Mouse (Mus musculus): Measurements from ENCODE around the gene Tmie. TPM values are rescaled to one million over a fixed set of nuclear protein-coding genes. Genes with fewer than 3 reads are reported as not detected.
A peak's percentile ranks its signal among the peaks of the same experiment; 100 is the strongest.

The Tmie gene
- total and polyA plus RNA-seq, 2 experiments from 2014 or later = 4.0 to 5.3 TPM

GRCm38 (mm10) chr9:110875288-110875695 is 4.6 kb downstream of the Tmie start:
- Histone ChIP-seq H3K9ac (no peak overlapping the region), H3K4me2 (ENCODE audit: low read depth) (no peak overlapping the region), H3K36me3 (ENCODE audit: insufficient read depth) (no peaks in the 10 kb centered on the region), H3K4me3 (ENCODE audit: low read depth, low read length) (no peak overlapping the region), H3K27me3 (ENCODE audit: insufficient read depth, low read length) (no peaks in the 10 kb centered on the region; the same call in 1 of the 2 replicates), H3K27ac (ENCODE audit: low read depth, low read length) (no peak overlapping the region), H3K9me3 (ENCODE audit: low read length) (no peaks in the 10 kb centered on the region), H3K4me1 (ENCODE audit: insufficient read depth) (peaks cover 10% of the 10 kb centered on the region; the same call in 1 of the 2 replicates)
- WGBS = 24% methylated on average over 4 of the region's 6 CpGs
- no peak for TF ChIP-seq CTCF (IDR thresholded peaks at IDR 0.05; ENCODE audit: low read depth)
- no peak for DNase-seq
- no peak for ATAC-seq

DNA sequence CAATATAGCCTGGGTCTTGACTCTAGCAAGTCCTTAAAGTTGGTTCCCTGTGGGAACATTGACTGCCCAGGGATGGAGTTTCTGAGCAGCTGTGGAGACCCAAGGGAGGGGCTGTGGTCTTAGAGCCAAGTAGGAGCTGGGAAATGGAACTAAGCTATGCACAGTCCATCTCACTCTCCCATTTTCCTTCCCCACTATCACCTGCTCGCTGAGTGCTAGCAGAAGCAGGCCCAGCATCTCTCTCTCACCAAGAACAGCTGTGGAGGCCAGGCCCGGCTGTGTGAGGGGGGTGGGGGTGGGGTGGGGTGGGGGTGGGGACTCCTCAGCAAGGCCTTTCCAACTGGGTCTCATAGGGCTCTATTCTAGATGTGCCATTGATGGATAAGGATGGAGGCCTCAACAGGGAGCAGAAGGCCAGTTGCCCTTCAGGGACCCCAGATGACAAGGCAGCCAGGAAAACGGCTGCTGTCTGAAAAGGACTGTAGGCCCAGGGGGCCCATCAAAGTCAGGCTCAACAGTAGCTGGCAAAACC is 5.2 kb downstream of the Tmie start:
- H3K9ac ChIP-seq = no peak overlapping the region
- TF ChIP-seq CTCF (IDR thresholded peaks at IDR 0.05; ENCODE audit: low read depth) = no peak
- DNase-seq = no peak

GRCm38 (mm10) chr9:110873681-110874659 is 5.9 kb downstream of the Tmie start:
- no peak overlapping the region for H3K27ac ChIP-seq (ENCODE audit: low read depth, low read length)
- peak overlapping the region; percentile 26 for H3K4me3 ChIP-seq (ENCODE audit: low read depth, low read length)
- ATAC-seq = peak; percentile 80
- no peaks in the 10 kb centered on the region for H3K27me3 ChIP-seq (ENCODE audit: insufficient read depth, low read length)
- H3K4me1 ChIP-seq (ENCODE audit: insufficient read depth) = peaks cover 10% of the 10 kb centered on the region; the same call in 1 of the 2 replicates
- 6% methylated on average over 40 of the region's 40 CpGs for WGBS
- H3K4me2 ChIP-seq (ENCODE audit: low read depth) = peak overlapping the region; percentile 55
- no peaks in the 10 kb centered on the region for H3K9me3 ChIP-seq (ENCODE audit: low read length)
- TF ChIP-seq CTCF (IDR thresholded peaks at IDR 0.05; ENCODE audit: low read depth) = peak; percentile 42
- peak overlapping the region; percentile 39; the same call in 1 of the 2 replicates for H3K9ac ChIP-seq
- no peaks in the 10 kb centered on the region for H3K36me3 ChIP-seq (ENCODE audit: insufficient read depth)
- DNase-seq = peak; percentile 77

More for the DNA sequence above, 5.2 kb downstream of the Tmie start:
- WGBS = 15% methylated on average over 3 of the region's 3 CpGs
- Histone ChIP-seq H3K36me3 (ENCODE audit: insufficient read depth) (no peaks in the 10 kb centered on the region), H3K27me3 (ENCODE audit: insufficient read depth, low read length) (no peaks in the 10 kb centered on the region; the same call in 1 of the 2 replicates), H3K4me1 (ENCODE audit: insufficient read depth) (peaks cover 10% of the 10 kb centered on the region; the same call in 1 of the 2 replicates), H3K27ac (ENCODE audit: low read depth, low read length) (no peak overlapping the region), H3K4me2 (ENCODE audit: low read depth) (no peak overlapping the region), H3K9me3 (ENCODE audit: low read length) (no peaks in the 10 kb centered on the region), H3K4me3 (ENCODE audit: low read depth, low read length) (no peak overlapping the region)
- ATAC-seq = peak; percentile 36

- peaks cover 10% of the 10 kb centered on the region; the same call in 1 of the 2 replicates for H3K4me1 ChIP-seq (ENCODE audit: insufficient read depth)
- H3K27me3 ChIP-seq (ENCODE audit: insufficient read depth, low read length) = no peaks in the 10 kb centered on the region
- DNase-seq (peak; percentile 65), ATAC-seq (no peak; the same call in 1 of the 2 replicates)
- no peak overlapping the region for H3K4me3 ChIP-seq (ENCODE audit: low read depth, low read length)
- no peaks in the 10 kb centered on the region for H3K9me3 ChIP-seq (ENCODE audit: low read length)
- 27% methylated on average over 7 of the region's 7 CpGs for WGBS
- TF ChIP-seq CTCF (IDR thresholded peaks at IDR 0.05; ENCODE audit: low read depth) = peak; percentile 80
- H3K36me3 ChIP-seq (ENCODE audit: insufficient read depth) = no peaks in the 10 kb centered on the region
- no peak overlapping the region for H3K4me2 ChIP-seq (ENCODE audit: low read depth)
- H3K27ac ChIP-seq (ENCODE audit: low read depth, low read length) = no peak overlapping the region
- no peak overlapping the region for H3K9ac ChIP-seq
Observed at GRCm38 (mm10) chr9:110871030-110871429, 8.9 kb downstream of the Tmie start.

- no peaks in the 10 kb centered on the region for H3K36me3 ChIP-seq (ENCODE audit: insufficient read depth)
- H3K27me3 ChIP-seq (ENCODE audit: insufficient read depth, low read length) = peaks cover 13% of the 10 kb centered on the region; the same call in 1 of the 2 replicates
- WGBS = 90% methylated on average over 5 of the region's 5 CpGs
- no peaks in the 10 kb centered on the region for H3K9me3 ChIP-seq (ENCODE audit: low read length)
- no peak overlapping the region for H3K4me2 ChIP-seq (ENCODE audit: low read depth)
- no peak overlapping the region for H3K27ac ChIP-seq (ENCODE audit: low read depth, low read length)
- no peak for TF ChIP-seq CTCF (IDR thresholded peaks at IDR 0.05; ENCODE audit: low read depth)
- H3K9ac ChIP-seq = no peak overlapping the region
- H3K4me1 ChIP-seq (ENCODE audit: insufficient read depth) = no peaks in the 10 kb centered on the region
- no peak overlapping the region for H3K4me3 ChIP-seq (ENCODE audit: low read depth, low read length)
- no peak for ATAC-seq
- DNase-seq = no peak
Observed at GRCm38 (mm10) chr9:110858967-110859596, 20.8 kb downstream of the Tmie start.

DNA sequence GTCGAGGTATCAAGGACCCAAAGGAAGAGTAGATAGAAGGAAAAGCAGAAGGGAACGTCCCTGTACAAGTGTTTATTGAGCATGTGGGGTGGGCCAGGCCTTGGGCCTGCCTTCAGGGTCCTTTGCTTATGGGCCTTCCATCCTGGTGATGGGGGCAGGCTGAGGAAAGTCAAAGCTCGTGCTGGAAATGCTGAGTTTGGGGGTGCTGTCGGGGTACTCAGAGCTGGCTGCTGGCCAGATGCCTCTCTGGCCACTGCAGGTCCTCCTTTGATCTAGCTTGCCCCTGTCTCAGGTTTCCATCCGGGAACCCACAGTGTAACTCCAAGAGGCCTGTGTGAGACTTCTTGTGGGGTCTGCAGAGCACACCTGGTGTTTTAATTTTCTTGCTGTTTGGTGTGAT is 21.4 kb downstream of the Tmie start:
- DNase-seq = no peak
- H3K9ac ChIP-seq = no peak overlapping the region
- no peaks in the 10 kb centered on the region for H3K4me1 ChIP-seq (ENCODE audit: insufficient read depth)
- no peaks in the 10 kb centered on the region for H3K9me3 ChIP-seq (ENCODE audit: low read length)
- 69% methylated on average over 5 of the region's 5 CpGs for WGBS
- H3K4me2 ChIP-seq (ENCODE audit: low read depth) = no peak overlapping the region
- no peak for ATAC-seq
- no peak for TF ChIP-seq CTCF (IDR thresholded peaks at IDR 0.05; ENCODE audit: low read depth)
- no peak overlapping the region for H3K27ac ChIP-seq (ENCODE audit: low read depth, low read length)
- peaks cover 13% of the 10 kb centered on the region; the same call in 1 of the 2 replicates for H3K27me3 ChIP-seq (ENCODE audit: insufficient read depth, low read length)
- no peaks in the 10 kb centered on the region for H3K36me3 ChIP-seq (ENCODE audit: insufficient read depth)
- H3K4me3 ChIP-seq (ENCODE audit: low read depth, low read length) = no peak overlapping the region

All from forebrain, postnatal 0 days (tissue).